Mouse (Mus musculus) layer of hippocampus, adult 2 months (tissue): ENCODE measurements around the gene Grik3. TPM values are rescaled to one million over a fixed set of nuclear protein-coding genes. Genes with fewer than 3 reads are reported as not detected.

Experiments used
- DNase-seq, 2 experiments: peaks; one replicate each; pipeline ENCODE4 v3.0.0; 2022; ENCODE audit warnings: low spot score in 2 of 2
- H3K27ac ChIP-seq: fragments of 200-600 bp; 2 replicates; pipeline ENCODE4 v1.8.1; 2022
- H3K4me3 ChIP-seq: fragments of 200-600 bp; 2 replicates; pipeline ENCODE4 v1.8.1; 2022; ENCODE audit warnings: mild to moderate bottlenecking
- CTCF ChIP-seq: fragments of 200-600 bp; conservative IDR thresholded peaks from 2 replicates; pipeline ENCODE4 v1.8.1; 2022; ENCODE audit warnings: antibody characterized with exemption, mild to moderate bottlenecking, moderate library complexity
- long read RNA-seq, 2 experiments: library from polyadenylated mRNA; stranded (forward); transcript quantifications; one replicate each; pipeline ENCODE4 v2.0.0; 2021; ENCODE audit warnings: borderline mapping rate in 2 of 2
- total RNA-seq, 2 experiments: library from RNA; stranded (reverse); gene quantifications; 2 replicates each; pipeline ENCODE4 v1.2.3; 2021

Grik3 gene
- 10 to 100 TPM; 24.8 to 25.3 TPM for total RNA-seq
- long read RNA-seq, experiment 1, full-length matches to known transcripts: 1 of 7 reads
- long read RNA-seq, experiment 1, partial matches to known transcripts: 0 of 7 reads
- long read RNA-seq, experiment 1, other reads (novel, unspliced or antisense): 6 of 7 reads
- long read RNA-seq, experiment 2, partial matches to known transcripts: 1 of 13 reads
- long read RNA-seq, experiment 2, other reads (novel, unspliced or antisense): 12 of 13 reads

DNA sequence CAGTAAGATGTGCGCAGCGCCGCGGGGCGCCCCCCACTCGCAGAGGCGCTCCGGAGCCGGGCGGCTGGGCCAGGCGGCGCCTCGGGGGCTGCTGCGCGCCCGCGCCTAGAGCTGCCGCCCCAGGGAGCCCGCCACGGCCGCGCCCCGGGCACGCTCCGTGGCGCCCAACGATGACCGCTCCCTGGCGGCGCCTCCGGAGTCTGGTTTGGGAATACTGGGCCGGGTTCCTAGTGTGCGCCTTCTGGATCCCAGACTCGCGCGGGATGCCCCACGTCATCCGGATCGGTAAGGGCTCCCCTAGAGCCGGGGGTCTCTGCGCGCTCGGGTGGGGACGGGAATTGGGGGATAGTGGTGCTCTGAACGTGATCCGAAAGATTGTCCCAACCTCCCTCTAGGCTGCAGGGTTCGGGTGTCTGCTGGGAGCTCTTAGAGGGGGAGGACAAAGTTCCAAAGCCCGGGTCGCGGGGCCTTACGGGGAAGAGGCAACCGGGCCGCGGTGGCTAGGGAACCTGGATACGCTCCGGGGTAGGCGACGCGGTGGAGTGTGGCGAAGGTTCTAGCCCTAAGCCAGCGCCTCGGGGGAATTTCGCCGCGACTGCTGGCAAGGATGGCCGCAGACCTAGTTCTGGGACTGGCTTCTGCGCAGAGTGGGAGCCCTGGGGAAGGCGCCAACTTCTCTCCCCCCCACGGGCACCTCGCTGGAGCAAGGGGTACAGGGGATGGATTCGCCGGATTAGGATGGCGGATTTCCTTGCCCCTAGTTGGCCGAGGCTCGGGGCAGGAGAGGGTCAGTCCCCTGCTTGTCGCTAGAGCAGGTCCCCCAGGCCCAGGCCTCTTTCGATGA, at the start of gene Grik3:
Gene Grik3 (plus strand): TSS at position 40 of the 844 bp plus-strand sequence.
- peak within 1 kb of the TSS; percentile 77 for H3K27ac ChIP-seq
- no peak for DNase-seq
- peak within 1 kb of the TSS; percentile 60 for H3K4me3 ChIP-seq
- no peak for TF ChIP-seq CTCF

DNA sequence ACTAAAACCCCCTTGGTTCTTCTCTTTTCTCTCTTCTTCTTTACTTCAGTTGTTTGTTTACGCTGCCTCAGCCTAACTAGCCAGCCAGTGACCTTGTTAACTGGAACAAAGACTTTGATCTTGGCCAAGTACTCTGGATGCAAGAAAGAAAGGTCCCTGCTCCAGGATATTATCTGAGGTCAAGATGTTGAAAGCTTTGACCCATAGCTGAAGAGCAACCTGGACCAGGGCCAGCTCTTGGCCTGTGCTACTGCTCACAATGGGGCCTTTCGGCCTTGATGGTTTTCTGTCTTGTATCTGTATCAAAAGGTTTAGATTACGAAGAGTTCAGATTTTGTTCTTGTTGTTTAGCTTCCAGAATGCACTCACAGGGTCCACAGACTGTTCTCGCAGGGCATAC, 48.7 kb upstream of the Grik3 start:
- no peak for DNase-seq
- TF ChIP-seq CTCF: no peak
- no peak overlapping the region for H3K27ac ChIP-seq
- H3K4me3 ChIP-seq: no peak overlapping the region

DNA sequence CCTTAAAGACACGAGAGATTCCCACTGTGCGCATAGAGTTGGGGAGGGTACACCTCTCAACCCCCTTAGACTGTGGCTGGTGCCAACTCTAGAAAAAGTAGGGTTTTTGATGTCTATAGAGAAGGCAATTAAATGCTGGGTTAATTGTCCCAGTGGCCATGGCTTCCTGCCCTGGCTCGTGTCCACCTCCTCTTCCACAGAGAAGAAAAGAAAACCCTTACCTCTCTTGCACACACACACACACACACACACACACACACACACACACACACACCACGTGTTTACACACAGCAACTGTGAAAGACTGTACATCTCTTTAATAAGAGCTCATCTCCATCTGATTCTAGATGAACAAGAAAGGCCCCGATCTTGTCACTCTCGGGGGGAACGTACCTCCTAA, 46.1 kb upstream of the Grik3 start:
- no peak for DNase-seq
- H3K27ac ChIP-seq: no peak overlapping the region
- H3K4me3 ChIP-seq: no peak overlapping the region
- TF ChIP-seq CTCF: no peak

DNA sequence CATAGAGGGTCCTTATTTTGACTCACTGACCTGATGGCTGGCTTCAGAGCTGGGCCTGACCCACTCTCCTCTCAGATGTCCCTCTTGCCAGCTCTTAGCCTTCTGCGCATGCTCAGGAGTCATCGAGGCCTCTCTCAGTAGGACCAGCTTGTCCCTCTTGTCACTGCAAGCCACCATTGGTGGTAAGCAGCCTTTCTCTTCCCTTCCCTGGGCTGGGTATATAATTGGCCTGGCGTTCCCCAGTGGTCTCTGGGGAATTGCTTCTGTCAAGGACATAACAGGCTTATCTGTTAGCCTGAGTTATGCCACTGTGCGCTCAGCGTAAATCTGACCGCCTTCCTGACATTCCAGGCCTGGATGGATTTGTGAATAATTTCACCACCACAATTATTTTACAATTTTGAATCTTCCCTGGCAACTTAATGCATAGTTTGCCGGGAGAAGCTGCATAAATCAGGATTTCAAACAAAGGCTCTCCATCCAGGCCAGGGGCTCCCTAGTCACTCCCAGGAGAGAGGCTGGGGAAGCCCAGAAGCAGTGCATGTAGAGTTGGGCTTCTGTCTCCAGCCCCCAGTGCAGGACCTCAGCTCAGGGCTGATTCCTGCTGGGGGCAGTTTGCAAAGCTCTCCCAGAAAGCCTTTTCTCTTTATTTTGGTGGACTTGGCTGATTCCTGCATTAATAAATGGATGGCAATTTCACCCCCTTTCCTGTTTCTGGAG, 39.7 kb upstream of the Grik3 start:
- DNase-seq: no peak
- TF ChIP-seq CTCF: no peak
- Histone ChIP-seq H3K4me3 (no peak overlapping the region), H3K27ac (no peak overlapping the region)

DNA sequence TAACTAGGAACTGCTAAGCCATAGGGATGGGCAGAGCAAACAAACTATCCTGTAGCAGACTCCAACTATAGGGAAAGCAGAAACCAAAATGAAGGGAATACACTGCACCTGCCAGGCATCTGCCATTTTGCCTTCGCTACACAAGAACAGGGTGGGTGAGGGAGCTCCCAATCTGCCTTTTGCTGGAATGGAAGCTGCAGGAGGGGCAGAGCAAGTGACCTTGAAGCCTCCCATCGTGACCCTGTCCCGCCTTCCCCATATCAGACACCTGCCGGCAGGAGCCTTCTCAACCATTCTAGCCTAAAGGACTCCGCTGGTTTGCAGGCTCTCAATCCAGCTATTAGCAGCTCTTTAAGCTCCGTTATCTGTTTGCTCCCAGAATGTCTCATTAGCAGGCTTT, 38.7 kb upstream of the Grik3 start:
- no peak for TF ChIP-seq CTCF
- no peak for DNase-seq
- Histone ChIP-seq H3K4me3 (no peak overlapping the region), H3K27ac (no peak overlapping the region)

DNA sequence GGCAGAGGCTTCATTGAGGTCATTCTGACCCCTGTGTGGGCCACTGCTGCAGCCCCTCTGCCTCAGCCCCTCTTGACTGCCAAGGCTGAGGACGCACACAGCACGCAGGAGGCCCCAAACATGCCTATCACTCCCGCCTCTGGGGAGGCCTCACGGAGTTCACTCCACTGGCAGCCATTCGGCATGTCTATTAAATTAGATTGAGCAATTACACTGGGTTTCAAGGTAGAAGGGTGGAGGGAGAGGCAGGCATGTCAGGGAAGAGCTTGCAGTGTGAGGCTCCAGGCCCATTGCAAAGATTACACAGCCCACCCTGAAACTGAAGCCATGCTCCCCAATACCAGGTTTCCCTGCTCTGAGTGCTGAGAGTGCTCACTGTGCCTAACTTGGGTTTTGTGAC, 34.0 kb upstream of the Grik3 start:
- H3K4me3 ChIP-seq: no peak overlapping the region
- no peak for TF ChIP-seq CTCF
- H3K27ac ChIP-seq: no peak overlapping the region

DNA sequence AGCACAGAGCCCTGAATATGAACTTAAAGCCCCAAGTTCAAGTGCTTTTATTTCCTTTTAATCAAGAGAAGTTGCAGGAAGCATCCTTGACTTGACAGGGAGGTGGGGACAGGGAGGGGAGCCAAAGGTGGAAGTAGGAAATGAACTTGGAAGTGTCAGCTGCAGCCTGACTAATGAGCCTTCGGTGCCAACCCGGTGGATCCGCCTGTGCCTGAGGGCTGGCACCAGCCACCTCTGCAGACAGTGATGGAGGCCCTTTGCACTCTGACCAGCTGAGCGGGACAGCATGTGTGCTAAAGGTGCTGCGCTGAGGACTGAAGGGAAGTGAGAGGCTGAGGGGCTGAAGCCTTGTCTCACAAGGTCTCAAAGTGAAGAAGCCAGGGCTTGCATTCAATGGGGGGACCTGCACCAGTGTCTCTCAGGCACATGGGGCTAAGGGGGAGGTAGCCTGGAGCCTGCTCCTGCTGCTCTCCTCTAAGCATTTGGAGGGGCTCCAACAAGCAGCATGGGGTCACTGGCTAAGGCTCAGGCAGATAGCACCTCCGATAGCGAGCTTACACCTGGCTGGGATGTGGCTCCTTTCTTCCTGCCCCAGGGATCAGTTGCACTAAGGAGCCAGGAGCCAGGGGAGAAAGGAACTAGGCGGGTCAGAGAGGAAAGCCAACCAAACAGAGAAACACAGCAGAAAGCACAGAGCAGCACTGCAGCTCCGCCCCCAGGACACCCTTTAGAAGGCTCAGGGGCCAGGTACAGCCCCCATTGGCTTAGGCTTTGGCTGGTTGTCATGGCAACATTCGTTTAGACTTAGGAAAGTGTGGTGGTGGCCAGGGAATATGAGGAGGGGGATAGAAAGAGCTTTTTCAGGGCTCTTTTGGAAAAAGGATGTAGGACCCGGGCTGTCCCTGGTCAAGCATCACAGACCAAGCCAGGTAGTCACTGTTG, 33.1 kb upstream of the Grik3 start:
- TF ChIP-seq CTCF: no peak
- H3K27ac ChIP-seq: no peak overlapping the region

More for the DNA sequence above, 34.0 kb upstream of the Grik3 start:
- DNase-seq: no peak

DNA sequence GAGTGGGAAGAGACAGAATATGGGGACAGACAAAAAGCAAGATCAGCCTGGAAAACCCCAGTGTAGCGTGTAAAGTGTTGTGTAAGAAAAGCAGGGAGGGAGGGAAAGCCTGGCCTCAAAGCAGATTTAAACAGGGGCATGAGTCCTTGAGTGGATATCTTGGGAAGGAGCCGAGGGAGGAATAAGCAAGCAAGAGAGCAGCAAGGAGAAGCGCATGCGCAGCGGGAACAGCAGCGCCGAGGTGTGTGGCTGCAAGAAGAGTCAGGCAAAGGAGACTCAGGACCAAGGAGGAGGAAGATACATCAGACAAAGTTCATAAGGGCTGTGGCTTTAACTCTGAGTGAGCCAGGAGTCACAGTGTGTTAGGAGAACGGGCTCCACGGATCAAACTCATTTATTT, 30.7 kb upstream of the Grik3 start:
- H3K27ac ChIP-seq: no peak overlapping the region
- no peak for TF ChIP-seq CTCF
- no peak overlapping the region for H3K4me3 ChIP-seq
- DNase-seq: no peak

More for the DNA sequence above, 33.1 kb upstream of the Grik3 start:
- H3K4me3 ChIP-seq: no peak overlapping the region
- no peak for DNase-seq

DNA sequence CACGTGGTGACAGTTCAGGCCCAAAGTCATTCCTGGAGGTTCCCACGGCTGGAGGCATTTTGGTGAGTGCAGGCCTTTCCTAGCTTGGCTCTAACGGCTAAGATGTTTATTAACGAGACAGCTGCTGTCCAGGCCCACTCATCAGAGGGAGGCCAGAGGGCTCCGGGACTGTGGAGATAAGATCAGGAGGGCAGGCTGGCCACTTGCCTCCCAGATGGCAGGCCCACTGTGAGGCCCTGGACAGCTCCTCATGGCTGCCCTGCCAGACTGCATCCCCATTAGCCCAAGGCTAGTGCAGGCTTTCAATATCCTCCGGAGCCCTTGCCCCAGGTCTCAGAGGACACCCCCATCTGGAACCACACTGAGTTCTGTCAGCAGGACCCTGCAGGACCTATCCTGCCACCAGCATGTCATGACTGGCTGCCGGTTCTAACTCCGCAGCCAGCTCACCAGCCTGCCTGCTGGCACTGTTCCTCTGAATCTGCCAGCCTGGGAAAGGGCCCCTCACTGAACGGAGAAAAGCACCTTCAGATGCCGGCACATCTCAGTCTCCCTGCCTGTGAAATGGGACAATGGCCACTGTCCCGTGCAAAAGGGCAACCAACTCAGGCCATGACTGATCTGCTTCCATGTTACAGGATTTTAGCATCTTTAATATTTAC, 20.7 kb upstream of the Grik3 start:
- H3K4me3 ChIP-seq: no peak overlapping the region
- no peak for DNase-seq
- no peak overlapping the region for H3K27ac ChIP-seq
- TF ChIP-seq CTCF: no peak

DNA sequence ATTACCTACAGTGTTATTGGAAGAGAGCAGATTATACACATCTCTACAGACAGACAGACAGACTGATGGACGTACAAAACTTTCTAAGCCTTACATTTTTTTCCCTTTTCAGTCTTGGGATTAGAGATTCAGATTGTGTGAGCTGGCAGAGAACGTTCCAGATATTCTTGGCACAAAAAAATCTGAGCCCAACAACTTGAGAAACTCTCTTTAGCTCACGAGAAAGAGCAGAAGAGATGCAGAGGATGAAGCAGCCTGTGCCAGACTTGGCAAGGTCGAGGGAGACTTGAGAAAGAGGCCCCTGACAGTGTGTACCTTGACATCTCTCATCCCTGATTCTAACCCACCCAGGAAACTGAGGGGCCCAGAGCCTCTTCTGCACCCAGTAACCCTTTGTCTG, 15.6 kb upstream of the Grik3 start:
- no peak for DNase-seq
- TF ChIP-seq CTCF: no peak
- Histone ChIP-seq H3K27ac (no peak overlapping the region), H3K4me3 (no peak overlapping the region)

DNA sequence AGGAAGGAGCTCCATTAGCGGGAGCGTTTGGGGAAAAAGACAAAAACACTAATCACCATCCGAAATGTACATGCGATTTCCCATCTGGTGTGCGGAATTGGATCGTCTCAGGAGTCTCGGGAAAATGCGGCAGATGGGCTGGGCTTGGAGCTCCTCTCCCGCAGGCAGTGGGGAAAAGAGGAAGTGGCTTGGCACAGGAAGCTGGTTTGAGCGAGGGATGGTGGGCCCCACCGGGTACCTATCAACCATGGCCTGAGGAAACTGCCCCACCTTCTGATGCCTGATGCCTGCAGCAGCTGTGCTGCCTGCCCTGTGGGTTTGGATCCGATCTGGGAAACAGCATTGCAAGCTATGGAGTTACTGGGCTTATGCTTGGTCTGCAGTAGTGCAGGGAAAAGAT, 12.4 kb upstream of the Grik3 start:
- TF ChIP-seq CTCF: 0 out of 2 replicates have a peak, but pooled peaks have one; percentile 2
- no peak overlapping the region for H3K27ac ChIP-seq
- no peak overlapping the region; the same call in 1 of the 2 replicates for H3K4me3 ChIP-seq
- peak; percentile 61 to 75 for DNase-seq

DNA sequence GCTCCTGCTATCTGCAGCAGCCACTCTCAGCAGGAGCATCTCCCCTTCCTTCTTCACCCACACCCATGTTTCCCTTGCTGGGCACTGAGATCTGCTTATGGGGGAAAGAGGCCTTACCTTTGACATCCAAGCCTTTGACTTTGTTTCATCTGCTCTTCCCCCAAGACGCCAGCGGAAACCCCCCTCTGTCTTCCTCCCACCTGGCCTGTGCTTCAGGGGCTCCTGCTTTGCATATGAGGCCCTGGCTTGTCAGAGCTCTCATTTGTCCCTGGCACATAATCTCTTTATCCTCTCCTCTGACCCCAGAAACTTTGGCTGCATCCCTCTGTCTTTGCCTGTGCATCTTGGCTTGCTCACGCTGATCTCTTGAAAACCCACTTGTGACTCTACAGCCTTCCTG, 9.2 kb upstream of the Grik3 start:
- no peak for DNase-seq
- Histone ChIP-seq H3K27ac (no peak overlapping the region), H3K4me3 (no peak overlapping the region)
- TF ChIP-seq CTCF: no peak
